Comparison of ENCODE assay signal across 8 mouse cellular contexts in genomic region chr5:114596604-114597003, GRCm38 (mm10). TPM values are rescaled to one million over a fixed set of nuclear protein-coding genes. Genes with fewer than 3 reads are reported as not detected.
DNase-seq lines count a peak whose midpoint lies in the region; ATAC-seq and TF ChIP-seq lines count a peak whose summit lies in the region.

No protein-coding gene starts in this region.

- no peak for TF ChIP-seq POLR2A in lung, adult 2 months (IDR thresholded peaks at IDR 0.05; ENCODE audit: borderline replicate concordance, extremely low read depth, low read depth, low read length)

- H3K4me2 ChIP-seq in lung, embryonic 14.5 days: 0 out of 2 replicates have a peak overlapping the region, but pooled peaks have one; percentile 4

- peak; percentile 53 for DNase-seq in lung, embryonic 14.5 days
- DNase-seq in lung, adult 2 months: no peak
- peak; percentile 49 for DNase-seq in heart, adult 8-10 months (ENCODE audit: low spot score)
- peak; percentile 60 to 73 for DNase-seq in kidney, postnatal 4 days
- peak; percentile 32 for DNase-seq in skeletal muscle tissue, adult 2 months (ENCODE audit: low read depth, low spot score)
- DNase-seq in right cerebral cortex, postnatal 25 days: no peak
- no peak for DNase-seq in right cerebral cortex, adult 18-20 months
- DNase-seq in frontal cortex, postnatal 36 days (ENCODE audit: low spot score in 2 of 2): no peak

- H3K9ac ChIP-seq in lung, embryonic 14.5 days: no peak overlapping the region

- WGBS in lung, embryonic 14.5 days: 16% methylated on average over 10 of the region's 10 CpGs
- WGBS in lung, adult 2 months: 20% methylated on average over 10 of the region's 10 CpGs

- no peak for TF ChIP-seq CTCF in lung, embryonic 14.5 days (IDR thresholded peaks at IDR 0.05; ENCODE audit: low read depth)
- no peak for TF ChIP-seq CTCF in lung, adult 2 months (IDR thresholded peaks at IDR 0.05; ENCODE audit: insufficient read depth, low read length)

- H3K4me3 ChIP-seq in lung, embryonic 14.5 days (ENCODE audit: low read depth, low read length): no peak overlapping the region
- no peak overlapping the region for H3K4me3 ChIP-seq in lung, adult 2 months (replicated peaks; ENCODE audit: extremely low read depth, low read depth, low read length)

- no peak overlapping the region; the same call in 1 of the 2 replicates for H3K27ac ChIP-seq in lung, embryonic 14.5 days (ENCODE audit: low read depth)

- peaks cover 37% of the 10 kb centered on the region for H3K4me1 ChIP-seq in lung, embryonic 14.5 days (ENCODE audit: insufficient read depth)
- H3K4me1 ChIP-seq in lung, adult 2 months (ENCODE audit: control insufficient read depth, insufficient read depth, low read length): peaks cover 27% of the 10 kb centered on the region

- no peak for ATAC-seq in lung, embryonic 14.5 days (ENCODE audit: insufficient read depth)

- no peaks in the 10 kb centered on the region for H3K36me3 ChIP-seq in lung, embryonic 14.5 days (ENCODE audit: insufficient read depth)

- H3K9me3 ChIP-seq in lung, embryonic 14.5 days (ENCODE audit: low read depth, low read length): no peaks in the 10 kb centered on the region

- H3K27me3 ChIP-seq in lung, embryonic 14.5 days (ENCODE audit: insufficient read depth, low read length): no peaks in the 10 kb centered on the region

RNA-seq across cellular contexts. Expression of gene Fam222a, which starts 28.8 kb away (rescaled TPM):
- polyA plus RNA-seq in lung, embryonic 14.5 days (2014; fragmentation: Nextera tagmentation; extraction: Ambion mirVana): 2.3 and 2.5 TPM in 2 replicates
- polyA plus RNA-seq in lung, adult 2 months (2012; rRNA removed): 7.6 and 8.0 TPM in 2 replicates
- 1 to 10 TPM; 1.2 to 2.4 (median 1.7) TPM for total RNA-seq in heart, adult 8-10 months (2022)

Comparison
In these comparisons a context has a peak if more than half of its experiments do, and no peak if none do; other contexts are left out.
1. DNase-seq: peak in lung, embryonic 14.5 days (single experiment), heart, adult 8-10 months (single experiment), kidney, postnatal 4 days (2 of 2) and skeletal muscle tissue, adult 2 months (single experiment); none in lung, adult 2 months (single experiment), right cerebral cortex, postnatal 25 days (single experiment), right cerebral cortex, adult 18-20 months (single experiment) and frontal cortex, postnatal 36 days (0 of 2).